Mouse (Mus musculus) embryonic facial prominence, embryonic 14.5 days (tissue): ENCODE results near the gene Lgr6. TPM values are rescaled to one million over a fixed set of nuclear protein-coding genes. Genes with fewer than 3 reads are reported as not detected.

Experiments
- ATAC-seq: fragments of 200-750 bp; cut with Nextera tagmentation; 2 replicates; pipeline ENCODE4 v1.8.0; 2017; ENCODE audit warnings: low read depth, moderate number of reproducible peaks, moderate TSS enrichment
- DNase-seq: peaks from one replicate; pipeline ENCODE4 v3.0.0-alpha.2; 2015; ENCODE audit warnings: low spot score
- H3K27ac ChIP-seq: fragments of 300-500 bp; sonication (generic); replicated peaks from 2 replicates; pipeline ENCODE4 v1.5.1; 2014; ENCODE audit warnings: low read depth, mild to moderate bottlenecking, low read length, moderate library complexity
- H3K27me3 ChIP-seq: fragments of 300-500 bp; sonication (generic); replicated peaks from 2 replicates; pipeline ENCODE4 v1.6.1; 2014; ENCODE audit warnings: low read length; ENCODE audit not compliant: control insufficient read depth, insufficient read depth
- H3K36me3 ChIP-seq: fragments of 300-500 bp; sonication (generic); 2 replicates; pipeline ENCODE4 v1.6.1; 2014; ENCODE audit warnings: low read length, mixed read lengths; ENCODE audit not compliant: control insufficient read depth, insufficient read depth
- H3K4me1 ChIP-seq: fragments of 300-500 bp; sonication (generic); 2 replicates; pipeline ENCODE4 v1.6.1; 2014; ENCODE audit warnings: antibody characterized with exemption, low read length; ENCODE audit not compliant: control insufficient read depth, insufficient read depth
- H3K4me2 ChIP-seq: fragments of 300-500 bp; sonication (generic); 2 replicates; pipeline ENCODE4 v1.6.1; 2014; ENCODE audit warnings: low read depth, mild to moderate bottlenecking, low read length, moderate library complexity, mixed read lengths
- H3K4me3 ChIP-seq: fragments of 300-500 bp; sonication (generic); 2 replicates; pipeline ENCODE4 v1.5.1; 2014; ENCODE audit warnings: low read depth, mild to moderate bottlenecking, low read length
- H3K9ac ChIP-seq: fragments of 300-500 bp; sonication (generic); 2 replicates; pipeline ENCODE4 v1.6.1; 2014; ENCODE audit warnings: low read depth, mild to moderate bottlenecking, low read length, moderate library complexity, mixed read lengths
- H3K9me3 ChIP-seq: fragments of 300-500 bp; sonication (generic); 2 replicates; pipeline ENCODE4 v1.6.1; 2016; ENCODE audit warnings: low read length; ENCODE audit not compliant: control insufficient read depth
- WGBS: fragments of 180-500 bp; shearing (Covaris S2); extraction: QIAGEN DNeasy Blood & Tissue Kit; methylation state at CpG from one replicate; pipeline ENCODE4 v1.1.7; 2014; 5-methylcytosine and 5-hydroxymethylcytosine counted together
- polyA plus RNA-seq: library from polyadenylated mRNA; unstranded; fragments of >200 nt; fragmentation: Nextera tagmentation; extraction: Ambion mirVana; gene quantifications from 2 replicates; pipeline ENCODE4 v1.2.1, GENCODE M21; 2014

Gene Lgr6
- polyA plus RNA-seq, 1 experiment from 2014 or later, result 7.5 TPM

- DNase-seq (no peak), ATAC-seq (no peak)
- H3K27ac ChIP-seq, result no peak overlapping the region
- H3K36me3 ChIP-seq, result no peaks in the 10 kb centered on the region
- H3K4me2 ChIP-seq, result no peak overlapping the region
- H3K9me3 ChIP-seq, result no peaks in the 10 kb centered on the region
- peaks cover 6% of the 10 kb centered on the region; the same call in 1 of the 2 replicates for H3K27me3 ChIP-seq
- no peak overlapping the region for H3K9ac ChIP-seq
- H3K4me3 ChIP-seq, result no peak overlapping the region
- peaks cover 23% of the 10 kb centered on the region for H3K4me1 ChIP-seq
- WGBS, result 58% methylated on average over 11 of the region's 11 CpGs
Measured at GRCm38 (mm10) chr1:135096312-135096711, 8.8 kb downstream of the Lgr6 start.

DNA sequence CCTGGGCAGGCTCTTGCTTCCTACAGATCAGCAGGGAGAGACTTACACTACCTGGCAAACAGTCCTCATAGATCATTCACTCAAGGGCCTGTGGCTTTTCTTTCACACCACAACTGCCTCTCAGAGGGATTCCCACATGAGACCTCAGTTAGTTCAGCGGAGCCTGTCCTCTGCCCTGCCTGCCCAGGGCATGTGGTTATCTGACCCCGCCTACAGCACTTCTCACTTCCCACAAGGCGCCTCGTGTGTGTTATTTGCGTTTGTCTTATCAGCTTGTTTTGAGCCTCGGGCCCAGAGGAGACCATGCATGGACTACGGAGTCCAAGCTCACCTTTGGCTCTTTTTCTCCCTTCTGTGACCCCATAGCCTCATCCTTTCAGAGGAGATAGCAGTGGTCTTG is 9.9 kb downstream of the Lgr6 start:
- 48% methylated on average over 7 of the region's 7 CpGs for WGBS

DNA sequence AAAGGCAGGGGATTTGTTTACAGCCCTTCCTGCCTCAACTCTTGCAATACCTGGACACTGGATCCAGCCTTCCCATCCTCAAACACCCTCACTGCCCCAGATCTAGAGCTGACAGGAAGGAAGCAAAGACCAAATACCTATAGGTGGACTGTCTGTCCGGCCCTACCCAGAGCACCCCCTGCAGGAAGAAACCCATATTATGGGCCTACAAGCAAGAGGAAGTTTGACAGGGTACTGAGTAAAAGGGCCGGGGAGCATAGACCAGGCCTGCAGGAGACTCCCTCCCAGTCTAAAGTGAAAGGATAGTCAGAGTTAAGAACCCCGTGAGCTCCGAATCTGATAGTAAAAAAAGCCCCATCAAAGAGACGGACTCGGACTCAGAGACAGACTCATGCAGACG is 10.4 kb downstream of the Lgr6 start:
- ATAC-seq (no peak), DNase-seq (no peak)
- Histone ChIP-seq H3K4me1 (peaks cover 16% of the 10 kb centered on the region), H3K4me2 (no peak overlapping the region), H3K4me3 (no peak overlapping the region), H3K27me3 (no peaks in the 10 kb centered on the region), H3K27ac (no peak overlapping the region), H3K9me3 (no peaks in the 10 kb centered on the region), H3K36me3 (no peaks in the 10 kb centered on the region), H3K9ac (no peak overlapping the region)
- WGBS, result 65% methylated on average over 7 of the region's 7 CpGs

More for the DNA sequence above, 9.9 kb downstream of the Lgr6 start:
- DNase-seq (no peak), ATAC-seq (no peak)
- no peaks in the 10 kb centered on the region for H3K27me3 ChIP-seq
- H3K9me3 ChIP-seq, result no peaks in the 10 kb centered on the region
- H3K27ac ChIP-seq, result no peak overlapping the region
- H3K9ac ChIP-seq, result 0 out of 2 replicates have a peak overlapping the region, but pooled peaks have one; percentile 25
- H3K4me1 ChIP-seq, result peaks cover 18% of the 10 kb centered on the region
- no peak overlapping the region for H3K4me2 ChIP-seq
- no peak overlapping the region for H3K4me3 ChIP-seq
- H3K36me3 ChIP-seq, result no peaks in the 10 kb centered on the region

DNA sequence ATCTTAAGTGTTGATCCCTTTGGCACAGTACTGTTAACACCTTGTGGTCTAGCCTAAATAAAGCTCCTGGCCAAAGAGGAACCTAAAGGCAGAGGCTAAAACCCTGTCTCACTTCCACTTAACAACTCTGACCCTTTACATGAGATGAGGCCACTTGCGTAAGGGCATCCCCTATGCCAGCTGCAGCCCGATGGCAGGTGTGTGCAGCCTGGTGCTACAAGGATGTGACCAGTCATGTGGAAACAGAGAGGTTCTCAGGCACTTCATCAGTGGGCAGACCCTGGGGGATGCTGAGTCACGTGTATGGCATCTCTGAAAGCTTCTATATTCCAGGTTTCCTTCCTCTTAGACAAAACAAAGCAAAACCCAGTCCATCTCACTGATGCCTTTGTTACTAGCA is 14.2 kb downstream of the Lgr6 start:
- WGBS, result 65% methylated on average over 3 of the region's 3 CpGs
- Histone ChIP-seq H3K36me3 (no peaks in the 10 kb centered on the region), H3K4me3 (no peak overlapping the region), H3K27me3 (peaks cover 11% of the 10 kb centered on the region), H3K27ac (no peak overlapping the region), H3K9ac (no peak overlapping the region), H3K4me1 (peaks cover 9% of the 10 kb centered on the region), H3K9me3 (no peaks in the 10 kb centered on the region), H3K4me2 (no peak overlapping the region)
- DNase-seq (no peak), ATAC-seq (no peak)

GRCm38 (mm10) chr1:135089626-135090025 is 15.4 kb downstream of the Lgr6 start:
- Histone ChIP-seq H3K27ac (no peak overlapping the region), H3K9ac (no peak overlapping the region), H3K4me2 (no peak overlapping the region), H3K4me1 (no peaks in the 10 kb centered on the region), H3K9me3 (no peaks in the 10 kb centered on the region), H3K27me3 (peaks cover 23% of the 10 kb centered on the region), H3K36me3 (no peaks in the 10 kb centered on the region), H3K4me3 (no peak overlapping the region)
- WGBS, result 69% methylated on average over 10 of the region's 10 CpGs
- ATAC-seq (peak; percentile 56; the same call in 1 of the 2 replicates), DNase-seq (no peak)

DNA sequence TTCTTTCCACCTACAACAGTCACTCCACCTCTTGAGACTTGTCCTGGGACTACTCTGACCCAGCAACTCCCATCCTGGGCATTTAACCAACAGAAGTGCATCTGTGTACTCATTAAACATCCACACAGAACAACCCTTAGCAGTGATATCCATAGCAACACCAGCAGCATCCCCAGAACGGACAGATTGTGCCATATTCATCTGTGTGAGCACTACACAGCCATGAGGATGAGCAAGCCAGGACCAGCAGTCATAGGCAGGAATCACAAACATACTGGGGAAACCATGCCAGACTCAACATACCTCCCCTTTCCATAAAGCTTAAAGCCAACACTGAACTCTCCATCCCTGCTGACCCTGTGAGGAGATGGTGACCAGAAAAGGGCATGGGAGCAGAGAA is 17.7 kb downstream of the Lgr6 start:
- 63% methylated on average over 1 of the region's 1 CpGs for WGBS
- H3K27me3 ChIP-seq, result peaks cover 31% of the 10 kb centered on the region

GRCm38 (mm10) chr1:135086015-135086414 is 19.1 kb downstream of the Lgr6 start:
- H3K4me1 ChIP-seq, result peaks cover 9% of the 10 kb centered on the region; the same call in 1 of the 2 replicates
- no peaks in the 10 kb centered on the region for H3K36me3 ChIP-seq
- H3K27ac ChIP-seq, result no peak overlapping the region
- peaks cover 31% of the 10 kb centered on the region for H3K27me3 ChIP-seq
- DNase-seq (no peak), ATAC-seq (no peak)
- H3K9ac ChIP-seq, result no peak overlapping the region
- no peak overlapping the region for H3K4me3 ChIP-seq
- H3K9me3 ChIP-seq, result no peaks in the 10 kb centered on the region
- WGBS, result 33% methylated on average over 7 of the region's 7 CpGs
- H3K4me2 ChIP-seq, result no peak overlapping the region

More for the DNA sequence above, 17.7 kb downstream of the Lgr6 start:
- Histone ChIP-seq H3K4me1 (peaks cover 9% of the 10 kb centered on the region; the same call in 1 of the 2 replicates), H3K9ac (no peak overlapping the region), H3K4me3 (no peak overlapping the region), H3K36me3 (no peaks in the 10 kb centered on the region), H3K9me3 (no peaks in the 10 kb centered on the region), H3K4me2 (no peak overlapping the region), H3K27ac (no peak overlapping the region)
- ATAC-seq, result no peak
- DNase-seq, result no peak

DNA sequence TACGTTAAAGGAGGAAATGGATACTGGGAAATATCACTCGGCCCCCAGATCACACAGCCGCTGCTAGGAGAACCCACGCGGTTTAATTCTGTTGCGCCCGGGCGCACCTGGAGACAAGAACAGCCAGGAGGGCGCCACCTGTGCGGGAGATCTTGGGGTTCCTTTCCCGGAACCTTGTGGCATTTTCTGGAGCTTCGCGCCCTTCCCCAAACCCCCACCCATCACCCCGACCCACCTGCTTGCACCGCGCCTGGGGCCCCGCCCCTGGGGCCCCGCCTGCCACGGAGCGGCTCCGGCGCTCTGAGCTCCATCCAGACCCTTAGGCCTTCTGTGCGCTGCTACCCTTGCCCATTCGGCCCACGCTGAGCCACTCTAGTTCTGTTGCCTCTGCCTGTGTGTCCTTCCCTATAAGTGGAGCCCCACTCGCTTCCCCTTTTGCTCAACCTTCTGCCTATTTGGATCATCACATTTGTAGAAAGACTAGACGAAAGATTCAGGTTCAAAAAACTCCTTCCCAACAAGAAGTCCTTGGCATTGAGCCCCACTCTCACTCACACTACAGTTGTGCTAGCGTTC is 19.7 kb downstream of the Lgr6 start:
- Histone ChIP-seq H3K27me3 (peaks cover 31% of the 10 kb centered on the region), H3K27ac (no peak overlapping the region), H3K4me1 (peaks cover 9% of the 10 kb centered on the region; the same call in 1 of the 2 replicates), H3K9me3 (no peaks in the 10 kb centered on the region), H3K36me3 (no peaks in the 10 kb centered on the region), H3K4me3 (peak overlapping the region; percentile 19), H3K4me2 (peak overlapping the region; percentile 29; the same call in 1 of the 2 replicates), H3K9ac (no peak overlapping the region)
- WGBS, result 16% methylated on average over 26 of the region's 28 CpGs
- DNase-seq, result no peak
- ATAC-seq, result no peak

DNA sequence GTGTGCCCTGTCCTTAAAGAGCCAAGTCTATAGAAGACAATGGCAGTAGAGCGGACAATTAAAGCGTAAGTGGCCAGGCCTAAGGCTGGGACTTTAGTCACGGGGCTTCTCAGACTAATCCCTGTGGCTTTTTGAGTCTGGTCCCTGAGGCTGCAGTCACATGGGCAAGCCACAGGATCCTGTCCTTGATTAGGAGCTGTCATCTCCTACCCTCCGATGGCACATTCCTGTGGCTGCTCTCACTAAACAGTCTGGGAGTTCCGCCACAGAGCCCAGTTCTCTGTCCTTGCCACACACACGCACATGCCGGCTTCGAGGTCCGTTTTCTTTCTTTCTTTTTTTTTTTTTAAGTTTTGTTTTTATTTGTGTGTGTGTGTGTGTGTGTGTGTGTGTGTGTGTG is 21.6 kb downstream of the Lgr6 start:
- ATAC-seq (peak; percentile 64), DNase-seq (peak; percentile 79)
- H3K27me3 ChIP-seq, result peaks cover 31% of the 10 kb centered on the region
- no peak overlapping the region for H3K27ac ChIP-seq
- H3K4me2 ChIP-seq, result no peak overlapping the region
- H3K4me1 ChIP-seq, result peaks cover 9% of the 10 kb centered on the region; the same call in 1 of the 2 replicates
- H3K9me3 ChIP-seq, result no peaks in the 10 kb centered on the region
- WGBS, result 36% methylated on average over 9 of the region's 9 CpGs
- no peak overlapping the region for H3K9ac ChIP-seq
- H3K4me3 ChIP-seq, result no peak overlapping the region
- H3K36me3 ChIP-seq, result no peaks in the 10 kb centered on the region
